Mouse (Mus musculus): ENCODE results near the gene Dnajc17. TPM values are rescaled to one million over a fixed set of nuclear protein-coding genes. Genes with fewer than 3 reads are reported as not detected.

Dnajc17 gene
- polyA plus RNA-seq, 1 experiment from 2014 or later, result 18.5 TPM

- Histone ChIP-seq H3K27ac (no peak overlapping the region), H3K27me3 (replicated peaks) (peaks cover 9% of the 10 kb centered on the region; the same call in 1 of the 2 replicates), H3K9ac (no peak overlapping the region), H3K36me3 (no peaks in the 10 kb centered on the region), H3K4me2 (replicated peaks) (no peak overlapping the region), H3K4me1 (replicated peaks) (peaks cover 32% of the 10 kb centered on the region), H3K9me3 (no peaks in the 10 kb centered on the region), H3K4me3 (replicated peaks) (no peak overlapping the region)
- no peak for ATAC-seq
- WGBS, result 88% methylated on average over 2 of the region's 2 CpGs
Measured at GRCm38 (mm10) chr2:119170282-119170681, 38.3 kb downstream of the Dnajc17 start.

GRCm38 (mm10) chr2:119167866-119168256 lies 40.7 kb downstream of the Dnajc17 start:
- peaks cover 9% of the 10 kb centered on the region; the same call in 1 of the 2 replicates for H3K27me3 ChIP-seq (replicated peaks)
- peak overlapping the region; percentile 48 for H3K9ac ChIP-seq
- no peaks in the 10 kb centered on the region for H3K36me3 ChIP-seq
- H3K4me2 ChIP-seq (replicated peaks), result peak overlapping the region; percentile 99
- no peaks in the 10 kb centered on the region for H3K9me3 ChIP-seq
- H3K27ac ChIP-seq, result peak overlapping the region; percentile 82
- peaks cover 17% of the 10 kb centered on the region for H3K4me1 ChIP-seq (replicated peaks)
- H3K4me3 ChIP-seq (replicated peaks), result peak overlapping the region; percentile 50
- ATAC-seq, result peak; percentile 19
- WGBS, result 3% methylated on average over 26 of the region's 26 CpGs

GRCm38 (mm10) chr2:119166901-119167865 lies 41.4 kb downstream of the Dnajc17 start, which contains the start of gene Gchfr:
TSS of gene Gchfr (plus strand) at chr2:119167773.
- Histone ChIP-seq H3K9ac (peak within 1 kb of the TSS; percentile 48), H3K4me1 (replicated peaks) (peaks cover 11% of the 10 kb centered on the region), H3K27ac (peak within 1 kb of the TSS; percentile 82), H3K27me3 (replicated peaks) (peaks cover 9% of the 10 kb centered on the region; the same call in 1 of the 2 replicates), H3K4me2 (replicated peaks) (peak within 1 kb of the TSS; percentile 99), H3K4me3 (replicated peaks) (peak within 1 kb of the TSS; percentile 50), H3K36me3 (no peaks in the 10 kb centered on the region), H3K9me3 (no peaks in the 10 kb centered on the region)
- ATAC-seq, result peak; percentile 91
- under 1% methylated on average over 60 of the region's 60 CpGs for WGBS

GRCm38 (mm10) chr2:119165401-119165800 lies 43.2 kb downstream of the Dnajc17 start:
- no peak overlapping the region for H3K4me3 ChIP-seq (replicated peaks)
- no peaks in the 10 kb centered on the region for H3K36me3 ChIP-seq
- no peak overlapping the region for H3K27ac ChIP-seq
- H3K9ac ChIP-seq, result no peak overlapping the region
- H3K9me3 ChIP-seq, result no peaks in the 10 kb centered on the region
- H3K4me1 ChIP-seq (replicated peaks), result peaks cover 11% of the 10 kb centered on the region
- no peak overlapping the region for H3K4me2 ChIP-seq (replicated peaks)
- H3K27me3 ChIP-seq (replicated peaks), result peaks cover 9% of the 10 kb centered on the region; the same call in 1 of the 2 replicates
- ATAC-seq, result no peak

- Histone ChIP-seq H3K9ac (no peak overlapping the region; the same call in 1 of the 2 replicates), H3K36me3 (no peaks in the 10 kb centered on the region), H3K4me3 (replicated peaks) (no peak overlapping the region), H3K4me2 (replicated peaks) (no peak overlapping the region), H3K9me3 (no peaks in the 10 kb centered on the region), H3K27me3 (replicated peaks) (peaks cover 9% of the 10 kb centered on the region; the same call in 1 of the 2 replicates), H3K27ac (no peak overlapping the region), H3K4me1 (replicated peaks) (peaks cover 11% of the 10 kb centered on the region)
- ATAC-seq, result no peak
- WGBS, result 85% methylated on average over 4 of the region's 4 CpGs
Measured at GRCm38 (mm10) chr2:119163999-119164398, 44.6 kb downstream of the Dnajc17 start.

GRCm38 (mm10) chr2:119163135-119163534 lies 45.5 kb downstream of the Dnajc17 start:
- no peak for ATAC-seq
- no peak overlapping the region for H3K4me3 ChIP-seq (replicated peaks)
- no peak overlapping the region for H3K4me2 ChIP-seq (replicated peaks)
- no peak overlapping the region for H3K27ac ChIP-seq
- no peaks in the 10 kb centered on the region for H3K36me3 ChIP-seq
- peaks cover 9% of the 10 kb centered on the region; the same call in 1 of the 2 replicates for H3K27me3 ChIP-seq (replicated peaks)
- peaks cover 10% of the 10 kb centered on the region for H3K4me1 ChIP-seq (replicated peaks)
- no peaks in the 10 kb centered on the region for H3K9me3 ChIP-seq
- 50% methylated on average over 3 of the region's 3 CpGs for WGBS
- H3K9ac ChIP-seq, result no peak overlapping the region

- Histone ChIP-seq H3K4me3 (replicated peaks) (no peak overlapping the region), H3K27me3 (replicated peaks) (0 out of 2 replicates have a peak, but pooled peaks cover 5% of the 10 kb centered on the region), H3K4me1 (replicated peaks) (no peaks in the 10 kb centered on the region), H3K36me3 (no peaks in the 10 kb centered on the region), H3K9ac (no peak overlapping the region), H3K9me3 (no peaks in the 10 kb centered on the region), H3K27ac (no peak overlapping the region), H3K4me2 (replicated peaks) (no peak overlapping the region)
- 43% methylated on average over 2 of the region's 2 CpGs for WGBS
- ATAC-seq, result no peak
Measured at GRCm38 (mm10) chr2:119161247-119161646, 47.3 kb downstream of the Dnajc17 start.

GRCm38 (mm10) chr2:119157836-119158235 lies 50.8 kb downstream of the Dnajc17 start:
- H3K4me2 ChIP-seq (replicated peaks), result no peak overlapping the region

GRCm38 (mm10) chr2:119156681-119157572 lies 51.7 kb downstream of the Dnajc17 start, which contains the start of gene Rmdn3:
TSS of gene Rmdn3 (minus strand) at chr2:119157034.
- 0 out of 2 replicates have a peak within 1 kb of the TSS, but pooled peaks have one; percentile 27 for H3K27ac ChIP-seq
- H3K36me3 ChIP-seq, result 0 out of 2 replicates have a peak, but pooled peaks cover 14% of the 10 kb centered on the region
- under 1% methylated on average over 55 of the region's 57 CpGs for WGBS

More at GRCm38 (mm10) chr2:119157836-119158235, 50.8 kb downstream of the Dnajc17 start:
- ATAC-seq, result no peak
- H3K9me3 ChIP-seq, result no peaks in the 10 kb centered on the region
- peaks cover 9% of the 10 kb centered on the region for H3K4me1 ChIP-seq (replicated peaks)
- no peak overlapping the region for H3K27ac ChIP-seq
- H3K36me3 ChIP-seq, result 0 out of 2 replicates have a peak, but pooled peaks cover 6% of the 10 kb centered on the region
- no peak overlapping the region for H3K9ac ChIP-seq
- H3K4me3 ChIP-seq (replicated peaks), result no peak overlapping the region
- no peaks in the 10 kb centered on the region for H3K27me3 ChIP-seq (replicated peaks)

GRCm38 (mm10) chr2:119156081-119156680 lies 52.4 kb downstream of the Dnajc17 start:
- Histone ChIP-seq H3K4me1 (replicated peaks) (peaks cover 9% of the 10 kb centered on the region), H3K9me3 (no peaks in the 10 kb centered on the region), H3K9ac (peak overlapping the region; percentile 91), H3K27me3 (replicated peaks) (no peaks in the 10 kb centered on the region), H3K4me3 (replicated peaks) (peak overlapping the region; percentile 99), H3K4me2 (replicated peaks) (peak overlapping the region; percentile 86), H3K36me3 (0 out of 2 replicates have a peak, but pooled peaks cover 14% of the 10 kb centered on the region), H3K27ac (0 out of 2 replicates have a peak overlapping the region, but pooled peaks have one; percentile 27)
- ATAC-seq, result peak; percentile 72
- WGBS, result 2% methylated on average over 34 of the region's 34 CpGs

More at GRCm38 (mm10) chr2:119156681-119157572, 51.7 kb downstream of the Dnajc17 start, which contains the start of gene Rmdn3:
- Histone ChIP-seq H3K4me1 (replicated peaks) (peaks cover 9% of the 10 kb centered on the region), H3K9me3 (no peaks in the 10 kb centered on the region), H3K4me2 (replicated peaks) (peak within 1 kb of the TSS; percentile 86), H3K27me3 (replicated peaks) (no peaks in the 10 kb centered on the region), H3K4me3 (replicated peaks) (peak within 1 kb of the TSS; percentile 99), H3K9ac (peak within 1 kb of the TSS; percentile 91)
- ATAC-seq, result peak; percentile 91

- H3K9ac ChIP-seq, result peak overlapping the region; percentile 91; the same call in 1 of the 2 replicates
- H3K4me1 ChIP-seq (replicated peaks), result peaks cover 9% of the 10 kb centered on the region
- H3K36me3 ChIP-seq, result peaks cover 17% of the 10 kb centered on the region
- peak overlapping the region; percentile 86 for H3K4me2 ChIP-seq (replicated peaks)
- peak; percentile 23; the same call in 1 of the 2 replicates for ATAC-seq
- no peak overlapping the region for H3K27ac ChIP-seq
- H3K27me3 ChIP-seq (replicated peaks), result no peaks in the 10 kb centered on the region
- H3K4me3 ChIP-seq (replicated peaks), result peak overlapping the region; percentile 99
- no peaks in the 10 kb centered on the region for H3K9me3 ChIP-seq
- 72% methylated on average over 9 of the region's 9 CpGs for WGBS
Measured at GRCm38 (mm10) chr2:119155388-119155787, 53.2 kb downstream of the Dnajc17 start.
